Mouse (Mus musculus) heart, postnatal 0 days (tissue): ENCODE measurements around the gene Cldn34c3. TPM values are rescaled to one million over a fixed set of nuclear protein-coding genes. Genes with fewer than 3 reads are reported as not detected.
"Not testable (repeated sequence)": the region's sequence is repeated elsewhere in the genome, so short reads cannot be mapped to it uniquely, and the experiment has no call there.

Experiments used
- ATAC-seq: fragments of 200-750 bp; cut with Nextera tagmentation; 2 replicates; pipeline ENCODE4 v1.8.0; 2017; ENCODE audit warnings: low read depth, moderate number of reproducible peaks, moderate library complexity; ENCODE audit not compliant: insufficient read depth
- DNase-seq: peaks from one replicate; pipeline ENCODE4 v3.0.0-alpha.2; 2016; ENCODE audit warnings: low spot score
- H3K27ac ChIP-seq: fragments of 300-500 bp; sonication (generic); 2 replicates; pipeline ENCODE4 v1.5.1; 2014; ENCODE audit warnings: low read depth, mild to moderate bottlenecking
- H3K27me3 ChIP-seq: fragments of 300-500 bp; sonication (generic); 2 replicates; pipeline ENCODE4 v1.6.1; 2014; ENCODE audit warnings: low read length, mixed read lengths; ENCODE audit not compliant: control insufficient read depth, insufficient read depth
- H3K36me3 ChIP-seq: fragments of 300-500 bp; sonication (generic); replicated peaks from 2 replicates; pipeline ENCODE4 v1.6.1; 2014; ENCODE audit warnings: low read length, mixed read lengths; ENCODE audit not compliant: control insufficient read depth, insufficient read depth
- H3K4me1 ChIP-seq: fragments of 300-500 bp; sonication (generic); 2 replicates; pipeline ENCODE4 v1.6.1; 2014; ENCODE audit warnings: antibody characterized with exemption; ENCODE audit not compliant: control insufficient read depth, insufficient read depth
- H3K4me2 ChIP-seq: fragments of 300-500 bp; sonication (generic); 2 replicates; pipeline ENCODE4 v1.6.1; 2014; ENCODE audit warnings: low read depth, mild to moderate bottlenecking, low read length, moderate library complexity
- H3K4me3 ChIP-seq: fragments of 300-500 bp; sonication (generic); 2 replicates; pipeline ENCODE4 v1.5.1; 2014; ENCODE audit warnings: low read depth, low read length
- H3K9ac ChIP-seq: fragments of 300-500 bp; sonication (generic); replicated peaks from 2 replicates; pipeline ENCODE4 v1.6.1; 2014; ENCODE audit warnings: low read depth, low read length, mixed read lengths
- H3K9me3 ChIP-seq: fragments of 300-500 bp; sonication (generic); replicated peaks from 2 replicates; pipeline ENCODE4 v1.6.1; 2016; ENCODE audit warnings: low read length; ENCODE audit not compliant: control insufficient read depth
- polyA plus RNA-seq: library from polyadenylated mRNA; unstranded; fragments of >200 nt; fragmentation: Nextera tagmentation; extraction: Ambion mirVana; gene quantifications from 2 replicates; pipeline ENCODE4 v1.2.1, GENCODE M21; 2015
- total RNA-seq: library from RNA; depleted of rRNA; stranded (reverse); fragments of >200 nt; gene quantifications from 2 replicates; pipeline ENCODE4 v1.2.3, GENCODE M21; 2014; ENCODE audit warnings: low replicate concordance; rRNA removed

Gene Cldn34c3
- total RNA-seq (not detected in 2 replicates), polyA plus RNA-seq (not detected in 2 replicates)

- H3K4me3 ChIP-seq, H3K27ac ChIP-seq, DNase-seq, ATAC-seq, H3K4me2 ChIP-seq, H3K36me3 ChIP-seq, H3K9ac ChIP-seq, H3K27me3 ChIP-seq, H3K9me3 ChIP-seq, H3K4me1 ChIP-seq: not testable (repeated sequence)
These were observed at the start of gene Cldn34c3 for GRCm38 (mm10) chrX:123793365-123793764. Cldn34c3 (plus strand) TSS chrX:123793665.

Other genes with a start within 250 kb of the Cldn34c3 start
- gene Cldn34c2, start 212.0 kb upstream of the Cldn34c3 start, total RNA-seq: not detected in 2 replicates
- not detected in 2 replicates for gene Cldn34c2, start 212.0 kb upstream of the Cldn34c3 start, polyA plus RNA-seq
- not detected in 2 replicates for gene Gm17467, start 88.9 kb upstream of the Cldn34c3 start, total RNA-seq
- not detected in 2 replicates for gene Gm17467, start 88.9 kb upstream of the Cldn34c3 start, polyA plus RNA-seq